Mouse (Mus musculus): Measurements from ENCODE around the gene Htatip2. TPM values are rescaled to one million over a fixed set of nuclear protein-coding genes. Genes with fewer than 3 reads are reported as not detected.

Gene Htatip2
- total RNA-seq, 2 experiments from 2014 or later, result 6.4 to 7.6 TPM

- intact Hi-C loops (cut with DNase I), result no loop called here
- no peak for DNase-seq
These were observed 24.1 kb downstream of the Htatip2 start for GRCm38 (mm10) chr7:49783017-49783416.

- intact Hi-C loops (cut with DNase I), result no loop called here
- no peak for DNase-seq
These were observed 26.2 kb downstream of the Htatip2 start for GRCm38 (mm10) chr7:49785141-49785540.

- intact Hi-C loops (cut with DNase I), result loop anchor here (1.0 kb wide), 1 partner anchor 24 kb away; no protein-coding TSS in a partner anchor
- DNase-seq, result peak; percentile 17 to 62
These were observed 27.9 kb downstream of the Htatip2 start for GRCm38 (mm10) chr7:49786618-49787382.

- intact Hi-C loops (cut with DNase I), result loop anchor here (1.0 kb wide), 1 partner anchor 23 kb away; no protein-coding TSS in a partner anchor
- DNase-seq, result no peak
These were observed 28.4 kb downstream of the Htatip2 start for GRCm38 (mm10) chr7:49787383-49787645.

DNA sequence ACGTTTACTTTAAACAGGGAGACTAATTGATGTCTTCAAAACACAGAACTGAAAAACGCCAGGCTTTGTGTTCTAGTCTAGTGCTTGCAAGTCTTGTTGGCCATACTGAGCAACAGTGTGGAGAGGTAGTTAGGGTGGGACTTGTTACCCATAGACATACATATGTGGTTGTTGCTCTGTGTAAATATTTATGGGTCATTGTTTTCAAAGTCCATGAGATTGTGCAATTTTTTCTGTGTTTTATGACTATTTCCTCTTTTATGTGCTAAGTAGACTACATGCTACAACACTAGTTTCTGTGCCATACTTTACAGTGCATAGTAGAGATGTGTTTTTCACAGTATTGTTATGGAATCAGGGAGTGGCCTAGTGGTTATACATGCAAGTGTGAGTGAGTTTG is 35.4 kb downstream of the Htatip2 start:
- intact Hi-C loops (cut with DNase I), result no loop called here
- DNase-seq, result no peak

DNA sequence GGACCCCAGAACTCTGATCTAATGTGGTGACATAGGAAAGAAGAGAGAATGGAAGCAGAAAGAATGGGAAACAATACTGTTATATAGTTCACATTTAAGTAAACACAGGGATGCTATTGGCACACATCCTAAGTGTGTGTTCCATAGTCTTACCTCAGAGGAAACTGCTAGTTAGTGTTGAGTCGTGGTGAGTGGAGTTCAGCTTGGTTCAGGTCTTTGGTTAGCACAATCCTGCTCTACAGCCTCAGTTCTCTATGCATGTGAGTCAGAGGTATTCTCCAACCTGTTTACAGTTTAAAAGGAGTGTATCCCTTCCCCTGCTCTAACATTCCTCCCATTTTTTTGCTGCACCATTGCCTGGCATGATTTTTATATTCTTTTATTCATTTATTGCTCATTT is 38.3 kb downstream of the Htatip2 start:
- no peak for DNase-seq
- intact Hi-C loops (cut with DNase I), result no loop called here

DNA sequence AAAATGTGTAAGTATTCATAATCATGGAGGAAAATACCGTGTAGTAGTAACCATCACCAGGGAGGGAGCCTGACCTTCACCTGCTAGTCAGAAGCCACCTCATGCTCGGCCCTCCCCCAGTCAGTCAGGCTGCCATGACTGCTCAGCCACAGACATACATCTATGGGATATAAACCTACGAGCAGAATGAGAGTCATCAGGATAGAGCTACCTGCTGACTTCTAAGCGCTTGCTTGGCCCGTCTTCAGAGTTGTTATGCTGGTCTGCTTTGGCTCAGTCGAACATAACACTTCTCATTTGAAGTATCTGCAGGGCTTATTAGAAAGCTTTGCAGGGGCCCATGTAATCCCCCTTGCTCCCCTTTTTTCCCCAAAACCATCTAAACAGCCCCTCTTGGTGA is 44.6 kb downstream of the Htatip2 start:
- DNase-seq, result no peak
- intact Hi-C loops (cut with DNase I), result no loop called here

GRCm38 (mm10) chr7:49804638-49805165 is 45.8 kb downstream of the Htatip2 start:
- DNase-seq, result no peak
- intact Hi-C loops (cut with DNase I), result no loop called here

DNA sequence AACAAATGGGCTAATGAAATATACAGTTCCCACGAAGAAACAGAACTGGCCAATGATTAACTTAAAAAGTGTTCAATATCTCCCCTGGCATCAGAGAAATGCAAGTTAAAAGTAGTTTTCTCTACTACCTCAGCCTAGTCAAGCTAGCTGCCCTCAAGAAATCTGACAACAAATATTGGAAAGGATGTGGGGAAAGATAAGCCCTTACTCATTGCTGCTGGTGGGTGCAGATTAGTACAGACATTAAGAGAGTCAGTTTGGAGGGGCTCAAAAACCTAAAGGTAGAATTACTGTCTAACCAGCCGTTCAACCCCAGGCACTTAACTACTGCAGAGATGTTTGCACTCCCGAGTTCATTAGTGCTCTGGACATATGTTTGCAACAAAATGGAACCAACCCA is 46.7 kb downstream of the Htatip2 start:
- intact Hi-C loops (cut with DNase I), result no loop called here
- no peak for DNase-seq

- DNase-seq, result no peak
These were observed 48.3 kb downstream of the Htatip2 start for GRCm38 (mm10) chr7:49807093-49807682.

GRCm38 (mm10) chr7:49807846-49808622 is 49.1 kb downstream of the Htatip2 start:
- intact Hi-C loops (cut with DNase I), result no loop called here
- DNase-seq, result no peak

More at GRCm38 (mm10) chr7:49807093-49807682, 48.3 kb downstream of the Htatip2 start:
- intact Hi-C loops (cut with DNase I), result no loop called here

DNA sequence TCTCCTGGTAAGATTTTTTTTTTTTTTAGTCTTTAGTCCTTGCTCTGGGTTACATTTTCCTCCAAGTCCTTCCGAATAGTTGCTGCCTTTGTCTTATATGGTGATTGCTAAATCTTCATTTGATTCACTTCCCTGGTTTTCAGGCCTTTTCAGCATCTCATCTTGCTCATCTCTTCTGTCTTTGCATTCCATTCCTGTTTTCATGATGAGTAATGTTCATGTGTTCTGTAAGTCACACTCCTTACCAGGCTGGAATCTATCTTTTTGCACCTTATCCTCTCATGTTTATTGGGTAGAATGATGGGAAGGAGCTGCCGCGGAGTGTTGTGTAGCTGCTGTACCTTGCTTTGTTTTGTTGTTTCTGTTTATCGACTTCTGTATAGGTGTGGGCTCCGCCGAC is 50.2 kb downstream of the Htatip2 start:
- intact Hi-C loops (cut with DNase I), result no loop called here
- no peak for DNase-seq

DNA sequence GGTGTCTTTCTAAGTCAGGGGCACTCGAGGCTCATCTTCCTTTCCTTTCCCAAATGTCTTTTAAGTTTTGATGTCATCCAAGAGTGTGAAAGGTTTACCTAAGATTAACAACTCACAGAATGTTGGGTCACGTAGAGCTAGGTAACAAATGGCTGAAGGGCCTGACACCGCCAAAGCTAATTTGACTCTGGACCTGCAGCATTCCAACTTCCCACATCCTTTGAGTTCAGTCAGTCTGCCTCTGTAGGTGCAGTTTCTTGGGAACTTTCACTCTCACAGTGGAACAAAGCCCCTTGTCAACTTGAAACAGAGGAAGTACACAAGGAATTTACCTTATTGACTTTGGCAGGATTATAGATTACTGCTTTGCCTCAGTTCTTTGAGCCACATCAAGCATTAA is 50.6 kb downstream of the Htatip2 start:
- intact Hi-C loops (cut with DNase I), result no loop called here
- no peak for DNase-seq

DNA sequence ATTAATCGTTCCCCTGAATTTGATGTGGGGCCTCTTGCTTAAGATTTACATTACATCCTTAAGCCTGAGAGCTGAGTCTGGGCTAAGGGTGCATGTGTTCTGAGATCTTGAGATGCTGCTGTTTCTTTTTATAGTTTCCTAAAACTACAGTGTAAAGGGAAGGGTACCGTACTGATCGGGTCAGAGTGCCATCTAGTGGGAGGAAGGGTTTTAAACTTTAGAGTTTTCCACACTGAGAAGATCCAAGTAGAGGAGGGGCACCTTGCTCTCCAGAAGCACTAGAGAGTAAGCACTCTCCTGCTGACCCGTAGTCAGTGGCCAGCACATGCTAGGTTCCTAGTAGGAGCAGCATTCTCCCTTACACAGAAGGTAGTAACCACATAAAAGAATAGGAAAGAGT is 52.4 kb downstream of the Htatip2 start:
- intact Hi-C loops (cut with DNase I), result no loop called here
- peak; percentile 10 to 26 for DNase-seq

GRCm38 (mm10) chr7:49819393-49819792 is 60.5 kb downstream of the Htatip2 start:
- intact Hi-C loops (cut with DNase I), result no loop called here
- DNase-seq, result no peak

GRCm38 (mm10) chr7:49821370-49821769 is 62.5 kb downstream of the Htatip2 start:
- intact Hi-C loops (cut with DNase I), result no loop called here
- no peak for DNase-seq

- intact Hi-C loops (cut with DNase I), result no loop called here
- no peak for DNase-seq
These were observed 63.1 kb downstream of the Htatip2 start for GRCm38 (mm10) chr7:49822028-49822427.
